In genomic region chr11:31168831-31169160, GRCm38 (mm10) we compare ENCODE assay signal across 9 mouse cellular contexts. TPM values are rescaled to one million over a fixed set of nuclear protein-coding genes. Genes with fewer than 3 reads are reported as not detected.
DNase-seq lines count a peak whose midpoint lies in the region; ATAC-seq and TF ChIP-seq lines count a peak whose summit lies in the region.
"Had no signal": no experiment of that assay in that cellular context is flagged by ENCODE, and none has a peak within 500 bp of the region (broad histone marks: within the 10 kb centered on the region; RNA-seq: fewer than 3 reads in every experiment).

No protein-coding gene starts in this region.

- no peaks in the 10 kb centered on the region for H3K79me2 ChIP-seq in MEL (ENCODE audit: control insufficient read depth, insufficient read depth, low read length, poor library complexity)

- TF ChIP-seq CTCF in cerebellum, adult 2 months (IDR thresholded peaks at IDR 0.05; ENCODE audit: borderline replicate concordance, insufficient read depth, low read depth, low read length) = no peak
- TF ChIP-seq CTCF in MEL (IDR thresholded peaks at IDR 0.05 in 2 of 3, conservative IDR thresholded peaks at IDR 0.05 in 1 of 3; ENCODE audit: control insufficient read depth in 1 of 3, insufficient read depth in 1 of 3, low read depth in 2 of 3, low read length in 3 of 3, poor library complexity in 1 of 3, severe bottlenecking in 1 of 3) = no peak

- no peak for ATAC-seq in cerebellum, adult (ENCODE audit: insufficient number of reproducible peaks, low FRiP score, low TSS enrichment)
- ATAC-seq in heart, embryonic 15.5 days (replicated peaks; ENCODE audit: insufficient number of reproducible peaks, insufficient read depth, low FRiP score, low read depth) = 0 out of 2 replicates have a peak, but pooled peaks have one; percentile 10
- no peak for ATAC-seq in liver, embryonic 15.5 days (ENCODE audit: insufficient read depth)

- H3K36me3 ChIP-seq in MEL (ENCODE audit: control insufficient read depth in 1 of 2, insufficient read depth in 2 of 2, low read length in 2 of 2) = no peaks in the 10 kb centered on the region
- H3K36me3 ChIP-seq in heart, embryonic 15.5 days = no peaks in the 10 kb centered on the region
- H3K36me3 ChIP-seq in liver, embryonic 15.5 days (replicated peaks) = no peaks in the 10 kb centered on the region

- H3K4me3 ChIP-seq in cerebellum, adult 2 months (replicated peaks; ENCODE audit: insufficient read depth, low read depth, low read length) = peak overlapping the region; percentile 64
- no peak overlapping the region for H3K4me3 ChIP-seq in MEL (ENCODE audit: control insufficient read depth in 1 of 2, insufficient read depth in 1 of 2, low read depth in 2 of 2, low read length in 2 of 2)
- peak overlapping the region; percentile 43 for H3K4me3 ChIP-seq in heart, embryonic 15.5 days
- H3K4me3 ChIP-seq in liver, embryonic 15.5 days (replicated peaks) = peak overlapping the region; percentile 26

- no peak overlapping the region for H3K27ac ChIP-seq in cerebellum, adult 2 months (ENCODE audit: insufficient read depth, low read length)
- H3K27ac ChIP-seq in MEL (ENCODE audit: control insufficient read depth, low read depth, low read length) = no peak overlapping the region
- H3K27ac ChIP-seq in heart, embryonic 15.5 days = peak overlapping the region; percentile 22; the same call in 1 of the 2 replicates
- H3K27ac ChIP-seq in liver, embryonic 15.5 days (replicated peaks) = no peak overlapping the region

- peak overlapping the region; percentile 62 for H3K4me2 ChIP-seq in heart, embryonic 15.5 days
- peak overlapping the region; percentile 56 for H3K4me2 ChIP-seq in liver, embryonic 15.5 days

- WGBS in cerebellum, adult 2 months = 11% methylated on average over 2 of the region's 2 CpGs
- 33% methylated on average over 2 of the region's 2 CpGs for WGBS in heart, embryonic 15.5 days
- WGBS in liver, embryonic 15.5 days (ENCODE audit: insufficient replicate concordance) = 30% methylated on average over 2 of the region's 2 CpGs

- no peaks in the 10 kb centered on the region for H3K27me3 ChIP-seq in cerebellum, adult 2 months (ENCODE audit: control insufficient read depth, insufficient read depth, low read length)
- H3K27me3 ChIP-seq in MEL (ENCODE audit: control insufficient read depth in 1 of 2, insufficient read depth in 2 of 2, low read length in 2 of 2) = no peaks in the 10 kb centered on the region
- H3K27me3 ChIP-seq in heart, embryonic 15.5 days = no peaks in the 10 kb centered on the region
- H3K27me3 ChIP-seq in liver, embryonic 15.5 days = no peaks in the 10 kb centered on the region

- H3K4me1 ChIP-seq in cerebellum, adult 2 months (ENCODE audit: control insufficient read depth, insufficient read depth, low read length) = no peaks in the 10 kb centered on the region
- H3K4me1 ChIP-seq in MEL (ENCODE audit: control insufficient read depth in 1 of 2, insufficient read depth in 2 of 2, low read length in 2 of 2) = peaks cover 0 to 2% of the 10 kb centered on the region in 2 experiments; a peak in 2 of 4 replicates
- peaks cover 5% of the 10 kb centered on the region; the same call in 1 of the 2 replicates for H3K4me1 ChIP-seq in heart, embryonic 15.5 days (replicated peaks)
- H3K4me1 ChIP-seq in liver, embryonic 15.5 days (replicated peaks) = no peaks in the 10 kb centered on the region

- no peak for TF ChIP-seq POLR2A in cerebellum, adult 2 months (IDR thresholded peaks at IDR 0.05; ENCODE audit: borderline replicate concordance, insufficient read depth, low read length)
- TF ChIP-seq POLR2A in MEL (IDR thresholded peaks at IDR 0.05; ENCODE audit: control insufficient read depth in 1 of 2, insufficient read depth in 1 of 2, low read depth in 1 of 2, low read length in 2 of 2, poor library complexity in 1 of 2) = no peak

- peak in 1 of 2 experiments; percentile 1 for DNase-seq in cerebellum, adult 2 months
- DNase-seq in MEL (ENCODE audit: low read depth, low spot score) = peak; percentile 29
- DNase-seq in layer of hippocampus, adult 8-10 months (ENCODE audit: low spot score in 2 of 2) = no peak
- DNase-seq in thymus, adult 18-20 months = no peak
- no peak for DNase-seq in spleen, postnatal 36 days (ENCODE audit: low spot score in 2 of 2)

- TF ChIP-seq RAD21 in MEL (IDR thresholded peaks at IDR 0.05; ENCODE audit: low read depth, low read length) = no peak

- no peak for TF ChIP-seq EP300 in MEL (IDR thresholded peaks at IDR 0.05; ENCODE audit: low read depth in 1 of 2, low read length in 2 of 2)

- H3K9ac ChIP-seq in MEL (ENCODE audit: control insufficient read depth, low read depth, low read length, poor library complexity, severe bottlenecking) = no peak overlapping the region
- no peak overlapping the region for H3K9ac ChIP-seq in heart, embryonic 15.5 days
- no peak overlapping the region for H3K9ac ChIP-seq in liver, embryonic 15.5 days

- H3K9me3 ChIP-seq in MEL (replicated peaks; ENCODE audit: insufficient read depth, low read length) = no peaks in the 10 kb centered on the region
- no peaks in the 10 kb centered on the region for H3K9me3 ChIP-seq in heart, embryonic 15.5 days (replicated peaks)
- H3K9me3 ChIP-seq in liver, embryonic 15.5 days (replicated peaks) = no peaks in the 10 kb centered on the region

TF ChIP-seq in MEL, 35 proteins besides CTCF, POLR2A, EP300 and RAD21:
- TF ChIP-seq TCF12 (IDR thresholded peaks at IDR 0.05; ENCODE audit: low read depth, low read length) (peak; percentile 15; the same call in 1 of the 2 replicates), MAX (IDR thresholded peaks at IDR 0.05; ENCODE audit: low read length) (no peak)
TF ChIP-seq in MEL: peak in this region for 1.

RNA-seq across cellular contexts. Expression of gene Gm17332, which starts 13.5 kb away (rescaled TPM):
- polyA plus RNA-seq in cerebellum, adult 2 months (2012; rRNA removed) = not detected in 2 replicates
- not detected in 2 replicates for total RNA-seq in MEL (2012; rRNA removed)
- not detected for polyA plus RNA-seq in MEL (2012; ENCODE audit: insufficient read depth in 1 of 2, insufficient read length in 2 of 2, low read depth in 1 of 2, low replicate concordance in 2 of 2, missing spikeins in 1 of 2)
- not detected in 2 replicates for polyA plus RNA-seq in heart, embryonic 15.5 days (2015; fragmentation: Nextera tagmentation; extraction: Ambion mirVana)
- polyA plus RNA-seq in liver, embryonic 15.5 days (2015; fragmentation: Nextera tagmentation; extraction: Ambion mirVana) = not detected in 2 replicates
- total RNA-seq in layer of hippocampus, adult 8-10 months (2022) = not detected
- total RNA-seq: layer of hippocampus, postnatal 14 days had no signal

Comparison
In these comparisons a context has a peak if more than half of its experiments do, and no peak if none do; other contexts are left out.
1. H3K4me3 ChIP-seq: peak in cerebellum, adult 2 months (single experiment), heart, embryonic 15.5 days (single experiment) and liver, embryonic 15.5 days (single experiment); none in MEL (0 of 2).